Mouse (Mus musculus) neutrophil, adult 59 days (primary cell): ENCODE data around the gene Plpp1. TPM values are rescaled to one million over a fixed set of nuclear protein-coding genes. Genes with fewer than 3 reads are reported as not detected.

ENCODE experiments used
- total RNA-seq, 2 experiments: library from RNA; stranded (reverse); gene quantifications; 1 replicate in 1 of 2; 2 replicates in 1 of 2; pipeline ENCODE4 v1.2.4; 2023

Gene Plpp1
- total RNA-seq: 1 to 10 TPM in 1 of 2 experiments, under 1 TPM in 1; 0.77 to 2.1 TPM

GRCm38 (mm10) chr13:112800597-112801380, at the start of gene Plpp1:
TSS of gene Plpp1 (plus strand) at chr13:112800792.

Other genes starting within 250 kb of the Plpp1 start
- gene Il31ra, start 206.4 kb upstream of the Plpp1 start, total RNA-seq: 1 to 10 TPM; 1.6 to 1.8 TPM
- gene Ddx4, start 148.3 kb upstream of the Plpp1 start, total RNA-seq: under 1 TPM; 0.13 to 0.20 TPM
- gene Slc38a9, start 140.0 kb upstream of the Plpp1 start, total RNA-seq: 10 to 100 TPM; 33.4 to 34.7 TPM
- 10 to 100 TPM; 28.5 to 32.2 TPM for gene Mtrex, start 126.6 kb downstream of the Plpp1 start, total RNA-seq
- 10 to 100 TPM; 11.0 to 12.3 TPM for gene Dhx29, start 126.7 kb downstream of the Plpp1 start, total RNA-seq
- 10 to 100 TPM; 24.8 to 28.1 TPM for gene Ccno, start 187.0 kb downstream of the Plpp1 start, total RNA-seq
- gene Mcidas, start 193.1 kb downstream of the Plpp1 start, total RNA-seq: under 1 TPM; 0.15 to 0.20 TPM
- gene Cdc20b, start 234.3 kb downstream of the Plpp1 start, total RNA-seq: not detected
- gene Gpx8, start 245.6 kb downstream of the Plpp1 start, total RNA-seq: under 1 TPM; 0.36 to 0.62 TPM